Mouse (Mus musculus): ENCODE results near the gene Ctnna3. TPM values are rescaled to one million over a fixed set of nuclear protein-coding genes. Genes with fewer than 3 reads are reported as not detected.
A peak's percentile ranks its signal among the peaks of the same experiment; 100 is the strongest.

Gene Ctnna3
- total and polyA plus RNA-seq, 2 experiments from 2014 or later, result 0.63 to 1.0 TPM

DNA sequence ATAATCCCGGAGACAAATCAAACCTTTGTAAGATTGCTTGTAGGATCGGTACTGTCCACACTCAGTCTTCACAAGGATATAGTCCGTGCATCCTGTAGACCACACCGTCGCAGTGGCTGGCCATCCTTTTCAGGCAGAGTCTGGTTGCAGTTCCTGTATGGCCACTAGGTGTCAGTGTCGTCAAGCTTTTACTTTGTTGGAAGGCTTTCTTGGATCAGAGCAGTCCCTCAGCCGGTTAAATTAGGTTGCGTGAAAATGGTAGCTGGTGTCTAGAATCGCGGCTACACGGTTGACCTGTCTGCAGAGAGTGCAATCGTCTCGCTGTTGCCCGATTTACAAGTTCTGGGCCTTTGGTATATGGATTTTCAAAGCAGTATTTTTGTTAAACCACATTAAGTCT lies 152.7 kb downstream of the Ctnna3 start:
- peak; percentile 60 for ATAC-seq (ENCODE audit: low FRiP score)
- WGBS, result 10% methylated on average over 14 of the region's 14 CpGs
- no peak overlapping the region for H3K9ac ChIP-seq (replicated peaks; ENCODE audit: low read length, poor library complexity, severe bottlenecking)
- no peaks in the 10 kb centered on the region for H3K27me3 ChIP-seq (ENCODE audit: insufficient read depth, low read length)
- H3K27ac ChIP-seq (ENCODE audit: low read depth, low read length), result no peak overlapping the region
- H3K4me1 ChIP-seq (ENCODE audit: insufficient read depth, low read length), result no peaks in the 10 kb centered on the region
- H3K36me3 ChIP-seq (ENCODE audit: insufficient read depth, low read length), result no peaks in the 10 kb centered on the region
- TF ChIP-seq CTCF (IDR thresholded peaks at IDR 0.05), result peak; percentile 97
- DNase-seq (ENCODE audit: low spot score), result peak; percentile 90
- peak overlapping the region; percentile 32; the same call in 1 of the 2 replicates for H3K4me2 ChIP-seq (ENCODE audit: low read depth, low read length, poor library complexity, severe bottlenecking)
- H3K9me3 ChIP-seq (ENCODE audit: low read length), result no peaks in the 10 kb centered on the region
- H3K4me3 ChIP-seq (ENCODE audit: low read depth, low read length), result no peak overlapping the region

GRCm38 (mm10) chr10:63583798-63584374 lies 154.0 kb downstream of the Ctnna3 start:
- 80% methylated on average over 20 of the region's 20 CpGs for WGBS
- no peaks in the 10 kb centered on the region for H3K4me1 ChIP-seq (ENCODE audit: insufficient read depth, low read length)
- ATAC-seq (ENCODE audit: low FRiP score), result no peak
- no peaks in the 10 kb centered on the region for H3K9me3 ChIP-seq (ENCODE audit: low read length)
- DNase-seq (ENCODE audit: low spot score), result no peak
- H3K36me3 ChIP-seq (ENCODE audit: insufficient read depth, low read length), result no peaks in the 10 kb centered on the region
- no peak overlapping the region for H3K9ac ChIP-seq (replicated peaks; ENCODE audit: low read length, poor library complexity, severe bottlenecking)
- no peak overlapping the region for H3K4me3 ChIP-seq (ENCODE audit: low read depth, low read length)
- 0 out of 2 replicates have a peak overlapping the region, but pooled peaks have one; percentile 15 for H3K4me2 ChIP-seq (ENCODE audit: low read depth, low read length, poor library complexity, severe bottlenecking)
- no peak for TF ChIP-seq CTCF (IDR thresholded peaks at IDR 0.05)
- H3K27ac ChIP-seq (ENCODE audit: low read depth, low read length), result no peak overlapping the region
- H3K27me3 ChIP-seq (ENCODE audit: insufficient read depth, low read length), result no peaks in the 10 kb centered on the region

GRCm38 (mm10) chr10:63599417-63599816 lies 169.5 kb downstream of the Ctnna3 start:
- H3K9me3 ChIP-seq (ENCODE audit: low read length), result no peaks in the 10 kb centered on the region
- H3K27me3 ChIP-seq (ENCODE audit: insufficient read depth, low read length), result no peaks in the 10 kb centered on the region
- H3K9ac ChIP-seq (replicated peaks; ENCODE audit: low read length, poor library complexity, severe bottlenecking), result no peak overlapping the region
- H3K36me3 ChIP-seq (ENCODE audit: insufficient read depth, low read length), result no peaks in the 10 kb centered on the region
- ATAC-seq (ENCODE audit: low FRiP score), result no peak
- WGBS, result 94% methylated on average over 5 of the region's 5 CpGs
- H3K4me2 ChIP-seq (ENCODE audit: low read depth, low read length, poor library complexity, severe bottlenecking), result no peak overlapping the region
- no peaks in the 10 kb centered on the region for H3K4me1 ChIP-seq (ENCODE audit: insufficient read depth, low read length)
- DNase-seq (ENCODE audit: low spot score), result no peak
- H3K27ac ChIP-seq (ENCODE audit: low read depth, low read length), result no peak overlapping the region
- no peak overlapping the region for H3K4me3 ChIP-seq (ENCODE audit: low read depth, low read length)
- TF ChIP-seq CTCF (IDR thresholded peaks at IDR 0.05), result no peak

- no peak for ATAC-seq (ENCODE audit: low FRiP score)
- no peaks in the 10 kb centered on the region for H3K4me1 ChIP-seq (ENCODE audit: insufficient read depth, low read length)
- no peak overlapping the region for H3K9ac ChIP-seq (replicated peaks; ENCODE audit: low read length, poor library complexity, severe bottlenecking)
- 78% methylated on average over 2 of the region's 2 CpGs for WGBS
- no peak overlapping the region for H3K4me2 ChIP-seq (ENCODE audit: low read depth, low read length, poor library complexity, severe bottlenecking)
- TF ChIP-seq CTCF (IDR thresholded peaks at IDR 0.05), result no peak
- no peaks in the 10 kb centered on the region for H3K9me3 ChIP-seq (ENCODE audit: low read length)
- DNase-seq (ENCODE audit: low spot score), result no peak
- H3K4me3 ChIP-seq (ENCODE audit: low read depth, low read length), result no peak overlapping the region
- H3K27me3 ChIP-seq (ENCODE audit: insufficient read depth, low read length), result no peaks in the 10 kb centered on the region
- H3K27ac ChIP-seq (ENCODE audit: low read depth, low read length), result no peak overlapping the region
- H3K36me3 ChIP-seq (ENCODE audit: insufficient read depth, low read length), result no peaks in the 10 kb centered on the region
Observed at GRCm38 (mm10) chr10:63601206-63601605, 171.3 kb downstream of the Ctnna3 start.

DNA sequence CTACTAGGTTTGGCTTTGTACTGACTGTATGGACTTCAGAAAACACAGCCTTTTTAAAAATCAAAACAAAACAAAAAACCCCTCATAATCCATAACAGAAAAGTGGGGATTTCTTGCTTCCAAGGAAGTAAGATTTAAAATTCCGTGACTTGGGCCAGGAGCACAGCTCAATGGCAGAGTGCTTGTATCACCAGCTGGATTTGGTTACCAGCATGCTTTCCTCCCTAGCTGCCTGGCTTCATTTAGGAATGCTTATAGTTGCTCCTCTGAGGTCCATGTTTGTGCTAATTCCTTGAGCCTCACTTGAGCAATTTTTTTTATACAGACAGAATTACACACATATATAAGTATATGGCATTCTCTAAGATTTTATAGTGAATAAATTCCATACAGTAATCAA lies 198.6 kb downstream of the Ctnna3 start:
- TF ChIP-seq CTCF (IDR thresholded peaks at IDR 0.05), result no peak
- ATAC-seq (ENCODE audit: low FRiP score), result no peak

GRCm38 (mm10) chr10:63633915-63634314 lies 204.0 kb downstream of the Ctnna3 start:
- Histone ChIP-seq H3K4me3 (ENCODE audit: low read depth, low read length) (no peak overlapping the region), H3K27me3 (ENCODE audit: insufficient read depth, low read length) (no peaks in the 10 kb centered on the region), H3K4me1 (ENCODE audit: insufficient read depth, low read length) (no peaks in the 10 kb centered on the region), H3K9ac (replicated peaks; ENCODE audit: low read length, poor library complexity, severe bottlenecking) (no peak overlapping the region), H3K9me3 (ENCODE audit: low read length) (no peaks in the 10 kb centered on the region), H3K36me3 (ENCODE audit: insufficient read depth, low read length) (no peaks in the 10 kb centered on the region), H3K4me2 (ENCODE audit: low read depth, low read length, poor library complexity, severe bottlenecking) (no peak overlapping the region), H3K27ac (ENCODE audit: low read depth, low read length) (no peak overlapping the region)
- ATAC-seq (ENCODE audit: low FRiP score), result no peak
- no peak for DNase-seq (ENCODE audit: low spot score)
- no peak for TF ChIP-seq CTCF (IDR thresholded peaks at IDR 0.05)
- 91% methylated on average over 1 of the region's 1 CpGs for WGBS

More for the DNA sequence above, 198.6 kb downstream of the Ctnna3 start:
- WGBS, result 67% methylated on average over 1 of the region's 1 CpGs
- Histone ChIP-seq H3K4me1 (ENCODE audit: insufficient read depth, low read length) (no peaks in the 10 kb centered on the region), H3K27ac (ENCODE audit: low read depth, low read length) (no peak overlapping the region), H3K36me3 (ENCODE audit: insufficient read depth, low read length) (no peaks in the 10 kb centered on the region), H3K4me2 (ENCODE audit: low read depth, low read length, poor library complexity, severe bottlenecking) (no peak overlapping the region), H3K9me3 (ENCODE audit: low read length) (no peaks in the 10 kb centered on the region), H3K27me3 (ENCODE audit: insufficient read depth, low read length) (no peaks in the 10 kb centered on the region), H3K9ac (replicated peaks; ENCODE audit: low read length, poor library complexity, severe bottlenecking) (no peak overlapping the region), H3K4me3 (ENCODE audit: low read depth, low read length) (no peak overlapping the region)
- no peak for DNase-seq (ENCODE audit: low spot score)

Measured in midbrain, postnatal 0 days (tissue).